Mouse (Mus musculus) MEL (cell line): ENCODE results near the gene Olfr1224-ps1. TPM values are rescaled to one million over a fixed set of nuclear protein-coding genes. Genes with fewer than 3 reads are reported as not detected.

Experiments used
- DNase-seq: peaks from one replicate; pipeline ENCODE4 v3.0.0; 2011; ENCODE audit warnings: low read depth, low spot score
- H3K27ac ChIP-seq: 2 replicates; pipeline ENCODE4 v1.5.1; 2012; ENCODE audit warnings: low read depth, mild to moderate bottlenecking, control low read depth, low read length, moderate library complexity; ENCODE audit not compliant: control insufficient read depth
- H3K27me3 ChIP-seq, 2 experiments: fragments of 150-350 bp in 1 of 2; sonication (generic) in 1 of 2; 2 replicates each; pipeline ENCODE4 v1.6.1; 2012; ENCODE audit warnings: low read length in 2 of 2, mild to moderate bottlenecking in 2 of 2, improper control_type of control experiment in 1 of 2, moderate library complexity in 1 of 2; ENCODE audit not compliant: insufficient read depth in 2 of 2, control insufficient read depth in 1 of 2
- H3K36me3 ChIP-seq, 2 experiments: 2 replicates each; pipeline ENCODE4 v1.6.1; 2012 to 2014; ENCODE audit warnings: low read length in 2 of 2, improper control_type of control experiment in 1 of 2, inconsistent platforms in 1 of 2, mild to moderate bottlenecking in 1 of 2; ENCODE audit not compliant: insufficient read depth in 2 of 2, control insufficient read depth in 1 of 2
- H3K4me1 ChIP-seq, 2 experiments: fragments of 150-350 bp in 1 of 2; sonication (generic) in 1 of 2; 2 replicates each; pipeline ENCODE4 v1.6.1; 2012; ENCODE audit warnings: low read length in 2 of 2, improper control_type of control experiment in 1 of 2, mild to moderate bottlenecking in 1 of 2; ENCODE audit not compliant: insufficient read depth in 2 of 2, control insufficient read depth in 1 of 2
- H3K4me3 ChIP-seq, 2 experiments: fragments of 150-350 bp in 1 of 2; sonication (generic) in 1 of 2; 2 replicates each; pipeline ENCODE4 v1.5.1; 2012; ENCODE audit warnings: low read depth in 2 of 2, low read length in 2 of 2, mild to moderate bottlenecking in 2 of 2, moderate library complexity in 2 of 2, control low read depth in 1 of 2, improper control_type of control experiment in 1 of 2; ENCODE audit not compliant: control insufficient read depth in 1 of 2, insufficient read depth in 1 of 2
- H3K79me2 ChIP-seq: 2 replicates; pipeline ENCODE4 v1.6.1; 2012; ENCODE audit warnings: mild to moderate bottlenecking, low read length, moderate library complexity; ENCODE audit not compliant: control insufficient read depth, poor library complexity, insufficient read depth
- H3K9ac ChIP-seq: 2 replicates; pipeline ENCODE4 v1.6.1; 2012; ENCODE audit warnings: low read depth, mild to moderate bottlenecking, control low read depth, low read length, moderate library complexity; ENCODE audit not compliant: control insufficient read depth, poor library complexity, severe bottlenecking
- H3K9me3 ChIP-seq: fragments of 150-350 bp; sonication (generic); replicated peaks from 2 replicates; pipeline ENCODE4 v1.6.1; 2012; ENCODE audit warnings: mild to moderate bottlenecking, low read length, improper control_type of control experiment, moderate library complexity; ENCODE audit not compliant: insufficient read depth
- EP300 ChIP-seq, 2 experiments: IDR thresholded peaks; 2 replicates each; pipeline ENCODE4 v1.6.1; 2011; ENCODE audit warnings: improper control_type of control experiment in 2 of 2, low read length in 2 of 2, low read depth in 1 of 2, mild to moderate bottlenecking in 1 of 2
- GATA1 ChIP-seq: IDR thresholded peaks from 2 replicates; pipeline ENCODE4 v1.6.1; 2011; ENCODE audit warnings: low read depth, low read length, improper control_type of control experiment
- JUND ChIP-seq: IDR thresholded peaks from 2 replicates; pipeline ENCODE4 v1.6.1; 2011; ENCODE audit warnings: low read depth, mild to moderate bottlenecking, improper control_type of control experiment, low read length
- KAT2A ChIP-seq: conservative IDR thresholded peaks from 2 replicates; pipeline ENCODE4 v1.6.1; 2012; ENCODE audit warnings: low read depth, low read length, improper control_type of control experiment, inconsistent platforms
- MYC ChIP-seq: IDR thresholded peaks from 2 replicates; pipeline ENCODE4 v1.6.1; 2011; ENCODE audit warnings: low read depth, mild to moderate bottlenecking, low read length, improper control_type of control experiment, moderate library complexity
- NRF1 ChIP-seq: IDR thresholded peaks from 2 replicates; pipeline ENCODE4 v1.6.1; 2014; ENCODE audit warnings: low read depth, mild to moderate bottlenecking, inconsistent platforms, low read length, improper control_type of control experiment, moderate library complexity; ENCODE audit not compliant: poor library complexity, insufficient read depth, severe bottlenecking
- TAL1 ChIP-seq: IDR thresholded peaks from 2 replicates; pipeline ENCODE4 v1.6.1; 2012; ENCODE audit warnings: mild to moderate bottlenecking, inconsistent platforms, low read length, moderate library complexity, mixed read lengths
- TCF12 ChIP-seq: IDR thresholded peaks from 2 replicates; pipeline ENCODE4 v1.6.1; 2014; ENCODE audit warnings: low read depth, mild to moderate bottlenecking, inconsistent platforms, low read length, improper control_type of control experiment, moderate library complexity
- ZMIZ1 ChIP-seq: IDR thresholded peaks from 2 replicates; pipeline ENCODE4 v1.6.1; 2012; ENCODE audit warnings: low read depth, mild to moderate bottlenecking, inconsistent platforms, low read length, improper control_type of control experiment, moderate library complexity
- ZNF384 ChIP-seq: IDR thresholded peaks from 2 replicates; pipeline ENCODE4 v1.6.1; 2012; ENCODE audit warnings: low read depth, mild to moderate bottlenecking, inconsistent platforms, low read length, improper control_type of control experiment
- polyA plus RNA-seq, 2 experiments: library from polyadenylated mRNA; stranded (reverse) in 1 of 2; unstranded in 1 of 2; fragments of >175 nt in 1 of 2; fragments of >200 nt in 1 of 2; gene quantifications; 2 replicates each; pipeline versions ENCODE4 v1.2.1 to v1.2.4; 2012; ENCODE audit warnings: low replicate concordance in 2 of 2, low read depth in 1 of 2; ENCODE audit not compliant: insufficient read length in 2 of 2, insufficient read depth in 1 of 2, missing spikeins in 1 of 2
- total RNA-seq: library from RNA; depleted of rRNA; stranded (reverse); fragments of 300-350 nt; gene quantifications from 2 replicates; pipeline ENCODE4 v1.2.3, GENCODE M21; 2012; rRNA removed

Gene Olfr1224-ps1
- total and polyA plus RNA-seq, 3 experiments: not detected

DNA sequence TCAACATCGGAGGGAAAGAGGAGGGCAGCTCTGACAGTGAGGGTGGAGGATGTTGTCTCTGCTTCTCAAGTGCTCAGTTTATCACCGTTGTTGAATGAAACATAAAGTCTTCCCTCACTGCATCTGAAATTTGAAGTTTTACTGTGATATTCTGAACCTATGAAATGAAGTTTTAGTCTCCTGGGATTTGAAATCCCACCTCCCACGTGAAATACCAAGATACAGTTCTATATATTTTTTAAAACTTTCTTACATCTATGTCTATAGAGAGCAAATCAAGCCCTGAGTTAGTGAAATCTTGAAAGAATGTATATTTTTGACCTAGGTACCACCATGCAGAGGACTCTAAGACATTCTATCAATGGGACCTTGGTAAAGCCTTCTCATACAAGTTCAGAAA, 57.2 kb downstream of the Olfr1224-ps1 start, which contains the start of gene Olfr1220:
Gene Olfr1220 (minus strand): TSS at position 101 of the 400 bp plus-strand sequence.
- H3K27ac ChIP-seq: no peak within 1 kb of the TSS; the same call in 1 of the 2 replicates
- DNase-seq: no peak
- TF ChIP-seq KAT2A: no peak
- TF ChIP-seq TAL1: no peak
- TF ChIP-seq JUND: no peak
- no peak for TF ChIP-seq NRF1
- no peak for TF ChIP-seq ZNF384
- no peak for TF ChIP-seq GATA1
- no peak for TF ChIP-seq MYC
- TF ChIP-seq ZMIZ1: no peak

GRCm38 (mm10) chr2:89105651-89106050, 58.2 kb downstream of the Olfr1224-ps1 start:
- H3K79me2 ChIP-seq: no peaks in the 10 kb centered on the region
- H3K4me3 ChIP-seq: no peak overlapping the region
- H3K36me3 ChIP-seq: no peaks in the 10 kb centered on the region
- H3K27ac ChIP-seq: no peak overlapping the region
- DNase-seq: no peak
- peak in 1 of 2 experiments; percentile 60; a peak in 1 of 4 replicates for TF ChIP-seq EP300 (IDR thresholded peaks at IDR 0.05; ENCODE audit: low read depth in 1 of 2, low read length in 2 of 2)
- no peak for TF ChIP-seq ZMIZ1
- peak; percentile 66; the same call in 1 of the 2 replicates for TF ChIP-seq TCF12
- no peak overlapping the region for H3K9ac ChIP-seq
- H3K27me3 ChIP-seq: no peaks in the 10 kb centered on the region
- H3K4me1 ChIP-seq: peaks cover 0 to 11% of the 10 kb centered on the region in 2 experiments; a peak in 2 of 4 replicates
- no peaks in the 10 kb centered on the region for H3K9me3 ChIP-seq

More for the DNA sequence above, 57.2 kb downstream of the Olfr1224-ps1 start, which contains the start of gene Olfr1220:
- no peak within 1 kb of the TSS for H3K9ac ChIP-seq
- H3K9me3 ChIP-seq: no peaks in the 10 kb centered on the region
- peaks cover 0 to 11% of the 10 kb centered on the region in 2 experiments; a peak in 2 of 4 replicates for H3K4me1 ChIP-seq
- no peaks in the 10 kb centered on the region for H3K27me3 ChIP-seq
- H3K36me3 ChIP-seq: no peaks in the 10 kb centered on the region
- H3K79me2 ChIP-seq: no peaks in the 10 kb centered on the region
- H3K4me3 ChIP-seq: no peak within 1 kb of the TSS

Other genes with a start within 250 kb of the Olfr1224-ps1 start
- not detected in 2 replicates for gene Olfr1209, start 248.9 kb downstream of the Olfr1224-ps1 start, total RNA-seq
- gene Olfr1209, start 248.9 kb downstream of the Olfr1224-ps1 start, polyA plus RNA-seq: not detected
- gene Olfr1211, start 226.0 kb downstream of the Olfr1224-ps1 start, total RNA-seq: not detected in 2 replicates
- not detected for gene Olfr1211, start 226.0 kb downstream of the Olfr1224-ps1 start, polyA plus RNA-seq
- gene Olfr1212, start 210.1 kb downstream of the Olfr1224-ps1 start, total RNA-seq: not detected in 2 replicates
- gene Olfr1212, start 210.1 kb downstream of the Olfr1224-ps1 start, polyA plus RNA-seq: not detected
- gene Gm13762, start 183.8 kb downstream of the Olfr1224-ps1 start, total RNA-seq: not detected in 2 replicates
- gene Gm13762, start 183.8 kb downstream of the Olfr1224-ps1 start, polyA plus RNA-seq: not detected
- not detected in 2 replicates for gene Olfr1214, start 171.4 kb downstream of the Olfr1224-ps1 start, total RNA-seq
- gene Olfr1214, start 171.4 kb downstream of the Olfr1224-ps1 start, polyA plus RNA-seq: not detected
- not detected in 2 replicates for gene Olfr1215, start 157.1 kb downstream of the Olfr1224-ps1 start, total RNA-seq
- gene Olfr1215, start 157.1 kb downstream of the Olfr1224-ps1 start, polyA plus RNA-seq: not detected
- gene Olfr1216, start 145.8 kb downstream of the Olfr1224-ps1 start, total RNA-seq: not detected in 2 replicates
- gene Olfr1216, start 145.8 kb downstream of the Olfr1224-ps1 start, polyA plus RNA-seq: not detected
- not detected in 2 replicates for gene Olfr1217, start 132.0 kb downstream of the Olfr1224-ps1 start, total RNA-seq
- under 1 TPM in 1 of 2 experiments, not detected in 1; 0.03 TPM for gene Olfr1217, start 132.0 kb downstream of the Olfr1224-ps1 start, polyA plus RNA-seq
- gene Olfr1218, start 102.9 kb downstream of the Olfr1224-ps1 start, total RNA-seq: not detected in 2 replicates
- not detected for gene Olfr1218, start 102.9 kb downstream of the Olfr1224-ps1 start, polyA plus RNA-seq
- gene Olfr1219, start 80.6 kb downstream of the Olfr1224-ps1 start, total RNA-seq: not detected in 2 replicates
- gene Olfr1219, start 80.6 kb downstream of the Olfr1224-ps1 start, polyA plus RNA-seq: not detected
- gene Olfr1220, start 57.3 kb downstream of the Olfr1224-ps1 start, total RNA-seq: not detected in 2 replicates
- gene Olfr1220, start 57.3 kb downstream of the Olfr1224-ps1 start, polyA plus RNA-seq: not detected
- gene Olfr1221, start 46.8 kb downstream of the Olfr1224-ps1 start, total RNA-seq: not detected in 2 replicates
- not detected for gene Olfr1221, start 46.8 kb downstream of the Olfr1224-ps1 start, polyA plus RNA-seq
- not detected in 2 replicates for gene Olfr1222, start 31.0 kb downstream of the Olfr1224-ps1 start, total RNA-seq
- not detected for gene Olfr1222, start 31.0 kb downstream of the Olfr1224-ps1 start, polyA plus RNA-seq
- gene Olfr1223, start 12.5 kb downstream of the Olfr1224-ps1 start, total RNA-seq: not detected in 2 replicates
- gene Olfr1223, start 12.5 kb downstream of the Olfr1224-ps1 start, polyA plus RNA-seq: not detected
- not detected in 2 replicates for gene Olfr1225, start 10.6 kb upstream of the Olfr1224-ps1 start, total RNA-seq
- gene Olfr1225, start 10.6 kb upstream of the Olfr1224-ps1 start, polyA plus RNA-seq: not detected
- not detected in 2 replicates for gene Olfr1226, start 36.0 kb upstream of the Olfr1224-ps1 start, total RNA-seq
- gene Olfr1226, start 36.0 kb upstream of the Olfr1224-ps1 start, polyA plus RNA-seq: not detected
- not detected in 2 replicates for gene Olfr1228, start 90.0 kb upstream of the Olfr1224-ps1 start, total RNA-seq
- not detected for gene Olfr1228, start 90.0 kb upstream of the Olfr1224-ps1 start, polyA plus RNA-seq
- gene Olfr1229, start 123.9 kb upstream of the Olfr1224-ps1 start, total RNA-seq: not detected in 2 replicates
- gene Olfr1229, start 123.9 kb upstream of the Olfr1224-ps1 start, polyA plus RNA-seq: not detected
- not detected in 2 replicates for gene Olfr1230, start 133.2 kb upstream of the Olfr1224-ps1 start, total RNA-seq
- gene Olfr1230, start 133.2 kb upstream of the Olfr1224-ps1 start, polyA plus RNA-seq: not detected
- gene Olfr1231, start 143.0 kb upstream of the Olfr1224-ps1 start, total RNA-seq: not detected in 2 replicates
- gene Olfr1231, start 143.0 kb upstream of the Olfr1224-ps1 start, polyA plus RNA-seq: not detected
- not detected in 2 replicates for gene Olfr1232, start 165.6 kb upstream of the Olfr1224-ps1 start, total RNA-seq
- gene Olfr1232, start 165.6 kb upstream of the Olfr1224-ps1 start, polyA plus RNA-seq: not detected
- gene Olfr1233, start 178.3 kb upstream of the Olfr1224-ps1 start, total RNA-seq: not detected in 2 replicates
- not detected for gene Olfr1233, start 178.3 kb upstream of the Olfr1224-ps1 start, polyA plus RNA-seq
- gene Olfr1234, start 200.8 kb upstream of the Olfr1224-ps1 start, total RNA-seq: not detected in 2 replicates
- not detected for gene Olfr1234, start 200.8 kb upstream of the Olfr1224-ps1 start, polyA plus RNA-seq
- gene Olfr1238, start 245.6 kb upstream of the Olfr1224-ps1 start, total RNA-seq: not detected in 2 replicates
- gene Olfr1238, start 245.6 kb upstream of the Olfr1224-ps1 start, polyA plus RNA-seq: under 1 TPM in 1 of 2 experiments, not detected in 1; 0.01 TPM